Mouse (Mus musculus) Patski (cell line): ENCODE measurements around the gene Snn. TPM values are rescaled to one million over a fixed set of nuclear protein-coding genes. Genes with fewer than 3 reads are reported as not detected.
A peak's percentile ranks its signal among the peaks of the same experiment; 100 is the strongest.

Source experiments
- ATAC-seq: fragments of 100-300 bp; one replicate; pipeline ENCODE4 v1.8.0; 2021
- CTCF ChIA-PET: fragments of 350-600 bp; sonication (Branson Sonifier 250); formaldehyde crosslinking; loops from one replicate; lab custom pipeline; 2022; ENCODE audit warnings: inconsistent platforms; lab: Charles Lee
- POLR2A ChIA-PET: fragments of 350-600 bp; sonication (Branson Sonifier 250); formaldehyde crosslinking; loops from one replicate; lab custom pipeline; 2022; ENCODE audit warnings: antibody characterized with exemption, inconsistent platforms; lab: Charles Lee
- DNase-seq: peaks from one replicate; pipeline ENCODE4 v3.0.0-alpha.2; 2011; ENCODE audit warnings: low read depth, low spot score
- H3K27me3 ChIP-seq: fragments of 371-371 bp; one replicate; pipeline ENCODE4 v1.5.1; 2021
- CTCF ChIP-seq: fragments of 100-300 bp; IDR thresholded peaks from one replicate; pipeline ENCODE4 v1.5.1; 2021
- in situ Hi-C: fragments of 300-500 bp; cut with MboI; formaldehyde crosslinking; loops from 3 replicates; pipeline ENCODE4 v1.11.1; 2018; ENCODE audit warnings: low pct_unique_long_range_greater_than_20kb, mixed read lengths
- polyA plus RNA-seq: library from polyadenylated mRNA; unstranded; gene quantifications from one replicate; pipeline ENCODE4 v1.2.3, GENCODE M21; 2021

Snn gene
- polyA plus RNA-seq, 1 experiment from 2014 or later = 105 TPM

DNA sequence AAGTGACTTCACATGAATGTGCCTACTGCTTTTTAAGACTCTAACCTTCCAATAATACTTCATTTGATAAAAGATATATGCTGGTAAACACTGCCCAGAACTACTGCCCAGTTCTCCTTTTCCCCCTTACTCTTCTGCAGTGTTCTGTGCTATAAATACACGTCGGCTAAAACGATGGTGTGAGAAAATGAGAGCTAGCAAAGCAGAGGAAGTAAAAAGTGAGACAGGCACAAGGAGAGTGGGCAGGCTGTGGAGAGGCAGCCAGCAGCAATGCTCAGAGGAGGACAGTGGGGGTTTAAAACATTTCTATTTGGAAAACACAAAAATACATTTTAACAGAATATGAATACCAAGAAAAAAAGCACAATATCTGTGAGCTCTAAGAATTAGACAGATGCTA, 31.8 kb downstream of the Snn start:
- DNase-seq = no peak
- in situ Hi-C loops = loop anchor here (10.0 kb wide), 1 partner anchor 218 kb away; no protein-coding TSS in a partner anchor
- ATAC-seq = no peak
- POLR2A ChIA-PET = no interaction called here
- H3K27me3 ChIP-seq = no peaks in the 10 kb centered on the region
- CTCF ChIA-PET = interaction anchor here (1.3 to 1.9 kb wide), 3 partner anchors 10 to 57 kb away, joined by 3 to 7 read pairs (median 6); no protein-coding TSS in a partner anchor
- TF ChIP-seq CTCF = no peak

DNA sequence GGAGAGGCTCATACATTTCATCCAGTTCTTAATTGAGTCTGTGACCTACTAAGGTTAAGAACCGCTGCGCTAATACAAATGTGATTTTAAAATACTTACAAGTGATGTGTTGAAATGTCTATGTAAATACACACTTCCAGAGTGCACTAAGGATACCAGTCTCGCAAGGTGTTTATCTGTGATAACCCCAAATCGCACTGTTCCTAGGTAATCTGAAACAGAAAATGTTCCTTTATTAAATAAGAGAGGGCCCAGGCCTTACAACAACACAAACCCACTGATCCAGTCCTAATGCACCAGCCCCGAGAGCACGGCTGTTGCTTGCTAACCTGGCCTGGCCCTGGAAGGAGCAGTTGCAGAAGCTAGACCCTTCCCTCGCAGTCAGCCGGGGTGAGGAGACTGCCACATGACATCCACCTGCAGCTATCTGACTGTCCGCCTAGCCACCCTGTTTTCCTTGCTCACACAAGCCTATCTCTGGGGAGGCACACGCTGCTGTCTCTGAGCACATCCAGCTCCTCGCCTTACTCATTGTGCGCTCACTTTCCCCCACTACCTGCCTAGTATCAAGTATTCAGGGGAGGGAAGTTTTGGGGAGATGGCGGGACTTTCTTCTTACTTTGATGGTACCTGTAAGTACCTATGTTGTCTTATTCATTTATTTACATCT, 33.1 kb downstream of the Snn start:
- in situ Hi-C loops = loop anchor here (10.0 kb wide), 1 partner anchor 219 kb away; no protein-coding TSS in a partner anchor
- DNase-seq = no peak
- no peaks in the 10 kb centered on the region for H3K27me3 ChIP-seq
- ChIA-PET POLR2A (no interaction called here), CTCF (interaction anchor here (1.0 to 1.9 kb wide), 3 partner anchors 9 to 59 kb away, joined by 3 to 7 read pairs (median 3); no protein-coding TSS in a partner anchor)
- no peak for ATAC-seq
- TF ChIP-seq CTCF = no peak

DNA sequence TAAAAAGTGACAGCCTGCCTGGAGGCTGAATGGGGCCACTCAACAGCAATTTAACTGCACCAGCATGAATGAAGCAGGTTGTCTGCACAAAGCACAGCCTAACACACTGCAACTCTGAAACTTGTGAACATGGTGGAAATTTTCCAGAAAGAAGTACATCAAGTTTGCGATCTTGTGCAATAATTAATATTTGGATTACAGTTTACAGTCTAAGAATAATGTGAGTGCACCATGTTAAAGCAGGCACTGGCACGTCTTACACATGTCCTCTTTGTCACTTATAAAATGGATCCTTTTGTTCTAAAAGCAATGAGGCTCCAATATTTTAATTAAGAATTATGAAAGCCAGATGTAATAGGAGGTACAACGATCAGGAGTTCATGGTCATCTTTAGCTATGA, 36.6 kb downstream of the Snn start:
- no peak for ATAC-seq
- CTCF ChIA-PET = interaction anchor here (2.5 kb wide), 1 partner anchor 10 kb away, joined by 12 read pairs; no protein-coding TSS in a partner anchor
- in situ Hi-C loops = loop anchor here (10.0 kb wide), 1 partner anchor 222 kb away; no protein-coding TSS in a partner anchor
- no peak for TF ChIP-seq CTCF
- POLR2A ChIA-PET = interaction anchor here (0.7 kb wide), 1 partner anchor 24 kb away, joined by 3 read pairs; no protein-coding TSS in a partner anchor
- H3K27me3 ChIP-seq = no peaks in the 10 kb centered on the region
- DNase-seq = no peak

DNA sequence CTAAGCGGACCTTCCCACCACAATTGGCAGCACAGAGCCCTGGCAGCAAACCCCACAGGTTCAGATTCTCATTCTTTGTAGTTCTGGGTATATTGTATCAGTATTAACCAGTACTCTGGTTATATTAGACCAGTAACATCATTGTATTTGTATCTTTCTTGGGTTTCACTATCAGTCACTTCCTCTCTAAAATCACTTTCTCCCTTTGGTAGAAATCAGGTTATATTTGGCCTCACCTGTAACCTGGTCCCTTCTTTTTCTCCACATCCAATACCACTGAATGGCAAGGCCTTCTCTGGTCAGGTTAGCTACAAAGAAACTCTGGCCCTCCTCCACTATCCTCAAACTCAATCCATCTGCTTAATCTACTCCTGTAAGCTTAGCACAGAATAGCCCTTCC, 44.2 kb downstream of the Snn start:
- POLR2A ChIA-PET = no interaction called here
- no peaks in the 10 kb centered on the region for H3K27me3 ChIP-seq
- no peak for TF ChIP-seq CTCF
- in situ Hi-C loops = no loop called here
- CTCF ChIA-PET = interaction anchor here (1.5 kb wide), 1 partner anchor 16 kb away, joined by 3 read pairs; no protein-coding TSS in a partner anchor
- ATAC-seq (no peak), DNase-seq (no peak)

DNA sequence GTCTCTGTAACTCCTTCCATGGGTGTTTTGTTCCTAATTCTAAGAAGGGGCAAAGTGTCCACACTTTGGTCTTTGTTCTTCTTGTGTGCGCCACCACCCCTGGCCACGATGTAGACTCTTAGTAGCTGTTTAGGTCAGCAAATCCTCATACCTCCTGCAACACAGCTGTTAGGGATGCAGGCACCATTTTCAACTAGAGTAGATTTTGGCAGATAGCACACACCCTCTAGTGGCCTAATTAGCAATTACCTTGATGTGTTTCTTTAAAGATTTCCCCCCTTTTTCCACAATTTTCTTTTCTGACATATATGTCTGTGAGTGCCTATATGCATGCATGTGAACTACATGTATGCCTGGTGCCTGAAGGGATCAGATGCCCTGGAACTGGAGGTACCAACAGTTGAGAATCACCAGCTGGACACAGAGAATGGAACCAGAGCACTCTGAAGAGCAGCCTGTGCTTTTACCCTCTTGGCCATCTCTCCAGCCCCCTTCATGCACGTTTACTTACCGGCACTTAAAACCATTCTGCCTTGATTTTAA, 48.5 kb downstream of the Snn start:
- H3K27me3 ChIP-seq = no peaks in the 10 kb centered on the region
- in situ Hi-C loops = no loop called here
- peak; percentile 65 for TF ChIP-seq CTCF
- ATAC-seq = no peak
- DNase-seq = no peak
- POLR2A ChIA-PET = no interaction called here
- CTCF ChIA-PET = interaction anchor here (0.8 to 5.4 kb wide), 10 partner anchors 11 to 235 kb away, joined by 3 to 39 read pairs (median 3); no protein-coding TSS in a partner anchor

GRCm38 (mm10) chr16:11122625-11123024, 61.9 kb downstream of the Snn start:
- ChIA-PET POLR2A (interaction anchor here (1.2 kb wide), 1 partner anchor 9 kb away, joined by 3 read pairs; no protein-coding TSS in a partner anchor), CTCF (interaction anchor here (0.9 to 4.6 kb wide), 5 partner anchors 8 to 87 kb away, joined by 3 to 22 read pairs (median 5); no protein-coding TSS in a partner anchor)
- H3K27me3 ChIP-seq = no peaks in the 10 kb centered on the region
- in situ Hi-C loops = no loop called here
- DNase-seq = no peak
- TF ChIP-seq CTCF = no peak
- no peak for ATAC-seq

DNA sequence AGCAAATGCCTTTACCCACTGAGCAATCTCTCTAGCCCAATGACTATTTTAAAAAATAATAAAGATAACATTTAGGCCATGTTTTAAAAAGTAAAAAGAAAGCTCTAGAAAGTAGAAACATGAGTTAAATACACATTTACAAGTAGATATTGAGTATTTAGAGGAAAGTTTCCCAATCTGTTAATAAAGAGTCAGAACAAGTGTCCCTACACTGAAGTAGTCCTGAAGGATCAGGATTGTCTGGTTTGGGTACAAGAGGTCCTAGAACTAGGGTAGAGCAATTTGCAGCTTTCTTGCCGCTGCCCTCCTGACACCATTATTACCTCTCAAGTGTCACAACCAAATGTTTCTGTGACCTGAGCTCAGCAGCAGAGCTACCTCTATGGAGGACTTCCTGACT, 63.4 kb downstream of the Snn start:
- ATAC-seq (no peak), DNase-seq (no peak)
- ChIA-PET CTCF (interaction anchor here (1.5 kb wide), 1 partner anchor 89 kb away, joined by 3 read pairs; no protein-coding TSS in a partner anchor), POLR2A (no interaction called here)
- no peak for TF ChIP-seq CTCF
- no peaks in the 10 kb centered on the region for H3K27me3 ChIP-seq
- in situ Hi-C loops = no loop called here

Other genes starting within 250 kb of the Snn start
- gene Gm11172, start 248.0 kb upstream of the Snn start, polyA plus RNA-seq = not detected
- gene Rmi2, start 225.9 kb upstream of the Snn start, polyA plus RNA-seq = 1.6 TPM
- gene Litaf, start 5.2 kb downstream of the Snn start, polyA plus RNA-seq = 344 TPM
- gene Txndc11, start 73.7 kb downstream of the Snn start, polyA plus RNA-seq = 37.3 TPM
- 75.4 TPM for gene Zc3h7a, start 115.4 kb downstream of the Snn start, polyA plus RNA-seq
- 111 TPM for gene Rsl1d1, start 142.4 kb downstream of the Snn start, polyA plus RNA-seq
- gene Gspt1, start 193.4 kb downstream of the Snn start, polyA plus RNA-seq = 117 TPM